16 mouse cellular contexts compared by ENCODE assay signal in genomic region chr10:52545566-52545965, GRCm38 (mm10).
"Had no signal": no experiment of that assay in that cellular context is flagged by ENCODE, and none has a peak within 500 bp of the region (broad histone marks: within the 10 kb centered on the region; RNA-seq: fewer than 3 reads in every experiment).

No protein-coding gene starts in this region.

- H3K9me3 ChIP-seq: liver, embryonic 15.5 days; lung, embryonic 15.5 days; midbrain, embryonic 13.5 days; midbrain, embryonic 15.5 days; neural tube, embryonic 12.5 days; stomach, embryonic 15.5 days had no signal

- ATAC-seq: liver, postnatal 0 days; lung, postnatal 0 days; midbrain, embryonic 13.5 days; midbrain, embryonic 15.5 days had no signal

- H3K27ac ChIP-seq: liver, embryonic 15.5 days; lung, embryonic 15.5 days; midbrain, embryonic 10.5 days; midbrain, embryonic 13.5 days; midbrain, embryonic 15.5 days; neural tube, embryonic 12.5 days; stomach, embryonic 15.5 days; stomach, postnatal 0 days had no signal

- H3K9ac ChIP-seq: liver, embryonic 15.5 days; liver, postnatal 0 days; lung, embryonic 15.5 days; midbrain, embryonic 13.5 days; midbrain, embryonic 15.5 days; neural tube, embryonic 12.5 days; stomach, embryonic 15.5 days had no signal

- H3K4me3 ChIP-seq: liver, embryonic 15.5 days; lung, embryonic 15.5 days; midbrain, embryonic 10.5 days; midbrain, embryonic 13.5 days; midbrain, embryonic 15.5 days; neural tube, embryonic 12.5 days; stomach, embryonic 15.5 days had no signal

- DNase-seq: liver, postnatal 0 days; lung, adult 2 months; lung, postnatal 4 days; right cerebral cortex, postnatal 14 days; thymus, adult 18-20 months; thymus, postnatal 14 days; thymus, postnatal 36 days had no signal

- H3K36me3 ChIP-seq: liver, embryonic 15.5 days; lung, embryonic 15.5 days; midbrain, embryonic 10.5 days; midbrain, embryonic 13.5 days; midbrain, embryonic 15.5 days; neural tube, embryonic 12.5 days; stomach, embryonic 15.5 days had no signal

- H3K27me3 ChIP-seq: liver, embryonic 15.5 days; lung, embryonic 15.5 days; midbrain, embryonic 13.5 days; midbrain, embryonic 15.5 days; neural tube, embryonic 12.5 days; stomach, embryonic 15.5 days had no signal

- H3K4me2 ChIP-seq: liver, embryonic 15.5 days; lung, embryonic 15.5 days; midbrain, embryonic 13.5 days; midbrain, embryonic 15.5 days; neural tube, embryonic 12.5 days; stomach, embryonic 15.5 days had no signal

- H3K4me1 ChIP-seq: liver, embryonic 15.5 days; lung, embryonic 15.5 days; midbrain, embryonic 10.5 days; midbrain, embryonic 13.5 days; midbrain, embryonic 15.5 days; neural tube, embryonic 12.5 days; stomach, embryonic 15.5 days had no signal
